Mouse (Mus musculus): ENCODE measurements around the gene Vps45.
"Not testable (repeated sequence)": the region's sequence is repeated elsewhere in the genome, so short reads cannot be mapped to it uniquely, and the experiment has no call there.

Gene Vps45

DNA sequence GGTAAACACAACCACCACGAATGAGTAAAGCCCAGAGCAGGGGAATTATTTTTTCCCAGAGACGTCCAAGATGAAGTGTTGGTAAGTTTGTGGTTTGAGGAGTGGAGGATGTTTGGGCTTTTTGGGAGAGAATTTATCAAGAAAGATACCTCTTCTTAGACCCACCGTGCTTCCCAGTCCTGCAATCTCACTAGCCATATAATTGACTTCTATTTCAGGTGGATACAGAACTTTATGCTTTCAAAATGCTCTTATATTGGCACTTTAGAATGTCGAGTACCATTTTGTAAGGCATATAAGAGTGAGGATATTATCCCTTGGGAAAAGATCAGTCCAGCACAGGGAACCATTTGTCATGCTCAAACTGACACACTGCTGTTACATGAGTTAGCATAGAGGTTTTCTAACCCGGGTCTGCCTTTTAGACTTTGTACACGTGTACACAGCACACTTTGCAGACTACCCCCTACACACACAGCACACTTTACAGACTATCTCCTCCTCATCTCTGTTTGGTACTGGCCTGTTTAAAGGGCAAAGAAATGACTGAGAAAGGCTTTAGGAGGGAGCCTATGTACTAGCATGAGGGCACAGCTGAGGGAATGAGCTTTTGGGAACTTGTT is 61.7 kb downstream of the Vps45 start:
- DNase-seq (ENCODE audit: low spot score), result no peak

- DNase-seq (ENCODE audit: low spot score), result no peak
Measured at GRCm38 (mm10) chr3:95995802-95996428, 62.4 kb downstream of the Vps45 start, which contains the start of gene Plekho1. Gene Plekho1, minus strand, starts transcription at chr3:95996001.

- DNase-seq (ENCODE audit: low spot score), result no peak
Measured at GRCm38 (mm10) chr3:95994975-95995801, 63.1 kb downstream of the Vps45 start.

GRCm38 (mm10) chr3:95994381-95994846 is 63.9 kb downstream of the Vps45 start:
- DNase-seq (ENCODE audit: low spot score), result no peak

- no peak for DNase-seq (ENCODE audit: low spot score)
Measured at GRCm38 (mm10) chr3:95993881-95994280, 64.4 kb downstream of the Vps45 start.

DNA sequence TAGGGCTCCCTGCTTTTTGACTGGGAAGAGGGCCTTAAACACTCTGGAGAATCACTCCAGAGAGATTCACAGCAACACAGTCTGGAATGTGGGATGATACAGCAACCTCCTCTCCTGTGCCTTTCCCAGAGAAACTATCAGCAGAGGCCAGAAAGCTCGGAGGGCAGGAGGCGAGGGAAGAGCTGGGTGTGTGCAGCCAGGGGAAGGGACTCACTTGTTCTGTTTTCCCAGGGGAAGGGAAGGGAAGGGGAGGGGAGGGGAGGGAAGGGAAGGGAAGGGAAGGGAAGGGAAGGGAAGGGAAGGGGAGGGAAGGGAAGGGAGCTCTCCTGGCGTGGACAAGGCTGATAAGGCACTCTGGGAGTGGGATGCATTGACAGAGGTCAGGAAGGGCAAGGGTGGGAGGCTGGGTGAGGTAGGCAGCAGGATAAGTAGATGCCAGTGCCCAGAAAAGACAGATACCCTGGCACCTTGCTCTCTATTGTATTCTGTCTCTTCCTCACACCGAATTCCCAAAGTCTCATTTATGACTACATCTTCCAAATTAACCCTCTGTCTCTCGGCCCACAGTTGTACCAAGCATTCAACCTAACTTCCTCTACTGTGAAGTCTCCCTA is 65.2 kb downstream of the Vps45 start:
- no peak for DNase-seq (ENCODE audit: low spot score)

- no peak for DNase-seq (ENCODE audit: low spot score)
Measured at GRCm38 (mm10) chr3:95990413-95990941, 67.8 kb downstream of the Vps45 start.

GRCm38 (mm10) chr3:95988969-95989368 is 69.3 kb downstream of the Vps45 start:
- DNase-seq (ENCODE audit: low spot score), result no peak

GRCm38 (mm10) chr3:95988138-95988537 is 70.1 kb downstream of the Vps45 start:
- DNase-seq (ENCODE audit: low spot score), result no peak

- no peak for DNase-seq (ENCODE audit: low spot score)
Measured at GRCm38 (mm10) chr3:95987386-95988110, 70.7 kb downstream of the Vps45 start.

DNA sequence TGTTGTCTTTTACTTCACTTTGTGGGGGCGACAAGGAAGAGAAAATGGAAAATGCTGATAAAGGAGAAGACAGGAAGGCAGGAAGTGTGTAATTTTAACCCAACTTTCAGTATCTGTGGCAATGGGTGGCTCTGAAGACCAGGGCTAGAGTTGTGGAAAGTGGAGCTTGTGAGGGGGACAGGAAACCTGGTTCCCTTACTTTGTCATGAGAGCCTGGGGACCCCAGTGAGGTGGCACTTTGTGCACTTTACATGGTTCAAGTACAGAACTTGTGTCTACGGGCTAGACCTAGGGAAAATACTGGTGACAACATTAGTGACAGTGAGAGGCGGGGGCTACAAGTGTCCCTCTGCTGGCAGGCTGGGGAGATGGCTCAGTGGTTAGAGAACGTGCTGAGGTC is 71.3 kb downstream of the Vps45 start:
- no peak for DNase-seq (ENCODE audit: low spot score)

DNA sequence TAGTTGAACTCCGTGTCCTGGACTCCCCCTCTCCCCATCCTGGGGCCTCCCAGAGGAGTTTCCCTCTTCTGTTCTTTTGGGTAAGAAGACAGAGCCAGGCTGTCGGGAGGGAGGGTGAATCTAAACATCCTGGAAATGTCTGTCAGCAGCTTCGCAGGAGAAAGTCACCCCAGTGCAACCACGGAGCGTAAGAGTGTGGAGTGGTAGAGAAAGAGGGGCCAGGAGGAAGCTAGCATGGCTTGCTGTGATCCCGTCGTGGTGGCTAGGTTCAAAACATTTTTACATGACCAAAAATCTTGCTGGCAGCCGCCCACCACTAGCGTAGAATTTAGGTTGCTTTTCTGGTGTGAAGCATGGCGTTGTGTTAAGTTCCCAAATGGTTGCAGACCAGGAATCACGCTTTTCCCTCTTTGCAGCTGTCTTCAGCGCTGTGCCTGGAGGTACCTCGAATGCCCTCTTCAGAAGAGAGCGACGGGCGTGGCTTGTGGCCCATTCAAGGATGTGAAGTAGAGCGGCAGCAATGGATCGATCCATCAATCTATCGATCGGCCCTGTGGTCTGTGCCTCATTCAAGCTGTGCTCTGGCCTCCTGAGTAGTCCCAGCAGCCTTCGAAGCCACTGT is 72.2 kb downstream of the Vps45 start:
- no peak for DNase-seq (ENCODE audit: low spot score)

DNA sequence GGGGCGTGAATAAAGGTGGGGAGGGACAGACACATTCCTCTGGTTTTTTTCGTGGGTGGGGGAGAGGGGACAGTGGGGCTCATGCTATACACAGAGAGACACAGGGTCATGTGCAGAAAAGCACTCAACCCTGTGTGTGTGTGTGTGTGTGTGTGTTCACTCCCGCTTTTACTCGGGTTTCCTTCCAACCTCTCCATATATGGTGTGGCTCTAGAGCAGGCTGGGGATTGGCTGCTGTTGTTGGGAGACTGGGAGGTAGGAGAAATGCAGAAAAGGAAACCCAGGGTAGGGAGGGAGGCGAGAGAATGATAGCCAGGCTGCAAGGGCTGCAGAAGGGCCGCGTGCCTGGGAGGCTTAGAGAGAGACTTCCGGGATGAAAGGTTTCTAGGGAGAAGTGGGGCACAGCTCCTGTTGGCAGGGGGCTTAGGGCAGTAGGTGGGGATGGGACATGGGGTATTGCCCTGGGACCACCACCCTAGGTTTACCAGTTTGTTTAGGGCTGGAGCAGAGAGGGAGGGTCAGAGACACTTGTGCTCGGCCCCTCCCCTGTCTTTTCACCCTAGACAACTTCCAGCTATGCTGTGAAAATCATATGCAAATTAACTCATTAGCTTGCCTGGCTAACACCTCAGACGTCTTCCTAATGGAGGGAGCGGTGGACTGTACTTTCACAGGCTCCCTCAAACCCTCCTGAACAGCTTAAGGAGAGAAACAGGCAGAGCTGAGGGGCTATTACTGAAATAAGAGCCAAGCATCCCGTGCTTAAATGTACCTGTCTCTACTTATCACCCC is 72.9 kb downstream of the Vps45 start:
- no peak for DNase-seq (ENCODE audit: low spot score)

- no peak for DNase-seq (ENCODE audit: low spot score)
Measured at GRCm38 (mm10) chr3:95982129-95982528, 76.1 kb downstream of the Vps45 start.

DNA sequence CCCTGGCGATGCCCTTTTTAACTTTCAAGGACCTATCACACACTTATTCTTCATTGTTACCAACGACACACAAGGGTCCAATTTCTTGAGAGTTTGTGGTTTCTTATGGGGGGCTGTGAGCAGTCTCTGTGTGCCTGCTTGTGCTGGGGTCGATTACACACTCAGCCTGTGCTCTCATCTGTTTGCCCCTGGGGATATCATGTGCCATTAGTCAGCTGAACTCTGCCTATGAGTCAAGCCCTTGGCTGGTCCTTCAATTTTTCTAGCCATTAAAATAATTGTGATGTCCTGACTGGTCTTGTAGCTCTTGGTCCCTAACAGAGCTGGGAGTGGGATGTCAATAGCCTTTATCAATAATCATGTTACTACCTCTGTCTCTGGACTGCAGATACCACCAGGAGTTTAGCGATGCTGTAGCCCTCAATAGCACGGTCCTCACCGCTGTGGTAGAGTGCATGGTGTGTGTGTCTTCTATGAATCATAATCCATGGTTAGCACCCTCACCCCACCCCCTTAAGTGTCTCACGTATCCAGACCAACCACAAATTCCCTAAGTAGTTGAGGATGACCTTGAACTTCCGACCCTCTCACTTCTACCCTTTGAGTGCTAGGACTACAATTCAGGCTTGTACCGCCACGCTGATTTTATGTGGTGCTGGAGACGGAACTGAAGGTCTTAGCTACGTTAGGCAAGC is 77.8 kb downstream of the Vps45 start:
- no peak for DNase-seq (ENCODE audit: low spot score)

DNA sequence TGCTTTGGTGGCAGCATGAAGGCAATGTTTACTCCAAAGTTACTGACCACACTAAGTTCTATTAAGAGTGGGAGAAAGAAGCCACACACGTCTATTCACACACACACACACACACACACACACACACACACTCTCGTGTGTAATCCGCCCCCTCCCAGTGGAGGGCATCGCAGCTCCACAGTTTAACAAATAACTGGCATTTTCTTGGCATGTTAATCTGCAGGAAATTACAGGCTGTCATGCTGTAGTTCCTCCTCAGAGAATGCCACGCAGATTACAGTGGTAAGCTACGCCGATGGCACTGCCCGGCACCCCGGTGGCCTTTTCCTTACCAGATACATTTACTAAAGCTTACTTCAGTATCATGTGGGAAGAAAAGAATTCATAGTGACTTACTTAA is 80.0 kb downstream of the Vps45 start:
- no peak for DNase-seq (ENCODE audit: low spot score)

- not testable (repeated sequence) for DNase-seq (ENCODE audit: low spot score)
Measured at GRCm38 (mm10) chr3:95977587-95977986, 80.7 kb downstream of the Vps45 start.

DNA sequence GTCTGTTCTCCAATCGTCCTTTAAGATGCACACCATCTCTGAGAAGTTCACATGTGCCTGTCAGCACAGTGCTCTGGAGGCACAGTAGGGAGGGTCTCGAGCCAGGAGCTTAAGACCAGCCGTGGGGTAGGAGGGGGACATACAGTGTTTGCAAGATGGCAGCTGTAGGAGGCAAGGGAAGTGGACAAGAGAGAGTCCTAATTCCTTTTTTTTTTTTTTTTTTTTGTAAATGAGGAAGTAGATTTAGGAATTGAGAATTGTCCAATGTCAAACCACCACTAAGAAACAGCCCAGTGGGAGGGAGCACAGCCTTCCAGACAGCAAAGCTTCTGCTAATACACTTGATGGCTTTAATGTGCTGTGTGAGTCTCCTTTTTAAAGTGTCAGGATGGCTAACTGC is 81.2 kb downstream of the Vps45 start:
- no peak for DNase-seq (ENCODE audit: low spot score)

DNA sequence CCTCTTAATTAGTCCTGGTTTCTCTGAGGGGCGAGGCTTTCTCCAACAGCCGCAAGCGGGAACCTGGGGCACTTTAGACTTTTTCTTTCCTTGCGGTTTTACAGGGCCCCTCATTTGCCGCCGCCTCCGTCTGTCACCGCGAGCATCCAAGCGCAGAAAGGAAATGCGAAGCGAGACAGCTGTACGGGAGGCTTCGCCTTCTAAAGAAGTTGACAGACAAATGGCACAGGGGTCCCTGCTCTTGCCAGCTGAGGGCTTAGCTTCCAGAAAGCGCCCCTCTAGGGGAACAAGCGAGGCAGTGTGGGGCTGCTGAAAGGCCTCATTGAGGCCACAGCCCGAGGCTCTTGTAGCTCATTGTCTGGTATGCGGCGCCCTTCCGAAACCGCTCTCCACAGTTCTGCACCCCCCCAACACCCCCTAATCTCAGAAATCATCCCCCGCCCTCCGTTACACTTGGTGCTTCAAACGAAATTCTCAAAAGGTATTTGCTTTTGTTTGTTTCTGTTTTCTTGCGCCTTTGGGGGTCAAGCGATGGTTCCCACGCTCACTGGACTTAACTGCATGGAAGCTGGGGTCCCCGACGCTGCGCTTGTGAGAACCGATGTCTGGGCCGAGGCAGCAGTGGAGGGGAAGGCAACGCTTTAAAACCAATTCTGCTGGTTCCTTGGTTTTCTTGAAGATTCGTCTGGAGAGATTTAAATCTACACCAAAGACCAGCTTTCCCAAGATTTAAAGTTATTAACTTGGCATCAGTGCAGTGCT is 85.2 kb downstream of the Vps45 start:
- no peak for DNase-seq (ENCODE audit: low spot score)

Data from layer of hippocampus, adult 9-10 months (tissue).